Mouse (Mus musculus): ENCODE results near the gene Clca3a2. TPM values are rescaled to one million over a fixed set of nuclear protein-coding genes. Genes with fewer than 3 reads are reported as not detected.

The Clca3a2 gene
- polyA plus RNA-seq, 1 experiment from 2014 or later, result not detected

Other genes with a start within 250 kb of the Clca3a2 start
- gene Hs2st1, start 249.3 kb downstream of the Clca3a2 start, polyA plus RNA-seq (2016; fragmentation: Nextera tagmentation; extraction: Ambion mirVana), result 25.2 and 27.0 TPM in 2 replicates
- 508 and 511 TPM in 2 replicates for gene Selenof, start 249.2 kb downstream of the Clca3a2 start, polyA plus RNA-seq (2016; fragmentation: Nextera tagmentation; extraction: Ambion mirVana)
- 93.7 and 99.2 TPM in 2 replicates for gene Sh3glb1, start 99.2 kb downstream of the Clca3a2 start, polyA plus RNA-seq (2016; fragmentation: Nextera tagmentation; extraction: Ambion mirVana)
- 0.31 and 0.42 TPM in 2 replicates for gene Clca3a1, start 58.5 kb downstream of the Clca3a2 start, polyA plus RNA-seq (2016; fragmentation: Nextera tagmentation; extraction: Ambion mirVana)
- not detected in 2 replicates for gene Clca3b, start 29.9 kb upstream of the Clca3a2 start, polyA plus RNA-seq (2016; fragmentation: Nextera tagmentation; extraction: Ambion mirVana)
- not detected in 2 replicates for gene Clca4b, start 113.0 kb upstream of the Clca3a2 start, polyA plus RNA-seq (2016; fragmentation: Nextera tagmentation; extraction: Ambion mirVana)
- gene Clca4a, start 155.6 kb upstream of the Clca3a2 start, polyA plus RNA-seq (2016; fragmentation: Nextera tagmentation; extraction: Ambion mirVana), result 0.08 and 0.13 TPM in 2 replicates
- gene Clca1, start 213.3 kb upstream of the Clca3a2 start, polyA plus RNA-seq (2016; fragmentation: Nextera tagmentation; extraction: Ambion mirVana), result 0.04 TPM in 1 of 2 replicates, not detected in the other

All from embryonic facial prominence, embryonic 12.5 days (tissue).